In genomic region chr11:88332309-88332934, GRCm38 (mm10) we compare ENCODE assay signal across 22 mouse cellular contexts. TPM values are rescaled to one million over a fixed set of nuclear protein-coding genes. Genes with fewer than 3 reads are reported as not detected.
A peak's percentile ranks its signal among the peaks of the same experiment; 100 is the strongest.
DNase-seq lines count a peak whose midpoint lies in the region; ATAC-seq and TF ChIP-seq lines count a peak whose summit lies in the region.
"Had no signal": no experiment of that assay in that cellular context is flagged by ENCODE, and none has a peak within 500 bp of the region (broad histone marks: within the 10 kb centered on the region; RNA-seq: fewer than 3 reads in every experiment).

No protein-coding gene starts in this region.

- no peaks in the 10 kb centered on the region for H3K9me3 ChIP-seq in hindbrain, embryonic 13.5 days
- H3K9me3 ChIP-seq in hindbrain, embryonic 14.5 days (ENCODE audit: control insufficient read depth, low read length): no peaks in the 10 kb centered on the region
- no peaks in the 10 kb centered on the region for H3K9me3 ChIP-seq in midbrain, embryonic 12.5 days
- no peaks in the 10 kb centered on the region for H3K9me3 ChIP-seq in midbrain, embryonic 14.5 days (ENCODE audit: control insufficient read depth, low read length)
- no peaks in the 10 kb centered on the region for H3K9me3 ChIP-seq in limb, embryonic 14.5 days (ENCODE audit: control insufficient read depth, low read length)
- H3K9me3 ChIP-seq: forebrain, embryonic 10.5 days; heart, embryonic 12.5 days; liver, embryonic 12.5 days had no signal

- H3K4me2 ChIP-seq in hindbrain, embryonic 13.5 days: no peak overlapping the region
- H3K4me2 ChIP-seq in hindbrain, embryonic 14.5 days (replicated peaks): no peak overlapping the region
- no peak overlapping the region for H3K4me2 ChIP-seq in midbrain, embryonic 12.5 days (replicated peaks)
- H3K4me2 ChIP-seq in midbrain, embryonic 14.5 days (ENCODE audit: low read length): no peak overlapping the region
- no peak overlapping the region for H3K4me2 ChIP-seq in limb, embryonic 14.5 days (replicated peaks; ENCODE audit: low read depth, low read length, severe bottlenecking)
- H3K4me2 ChIP-seq: heart, embryonic 12.5 days; liver, embryonic 12.5 days; midbrain, embryonic 11.5 days had no signal

- H3K27me3 ChIP-seq in hindbrain, embryonic 13.5 days: no peaks in the 10 kb centered on the region
- no peaks in the 10 kb centered on the region for H3K27me3 ChIP-seq in hindbrain, embryonic 14.5 days (ENCODE audit: control insufficient read depth, insufficient read depth, low read length)
- H3K27me3 ChIP-seq in midbrain, embryonic 12.5 days: no peaks in the 10 kb centered on the region; the same call in 1 of the 2 replicates
- no peaks in the 10 kb centered on the region for H3K27me3 ChIP-seq in midbrain, embryonic 14.5 days (ENCODE audit: control insufficient read depth, insufficient read depth, low read length)
- H3K27me3 ChIP-seq in limb, embryonic 14.5 days (ENCODE audit: control insufficient read depth, insufficient read depth, low read length): no peaks in the 10 kb centered on the region
- H3K27me3 ChIP-seq: heart, embryonic 12.5 days; Patski had no signal

- H3K36me3 ChIP-seq in hindbrain, embryonic 13.5 days: peaks cover 3% of the 10 kb centered on the region; the same call in 1 of the 2 replicates
- H3K36me3 ChIP-seq in hindbrain, embryonic 14.5 days (replicated peaks; ENCODE audit: control insufficient read depth, insufficient read depth): no peaks in the 10 kb centered on the region
- H3K36me3 ChIP-seq in midbrain, embryonic 12.5 days: no peaks in the 10 kb centered on the region
- H3K36me3 ChIP-seq in midbrain, embryonic 14.5 days (ENCODE audit: control insufficient read depth, insufficient read depth, low read length): no peaks in the 10 kb centered on the region
- H3K36me3 ChIP-seq in limb, embryonic 14.5 days (ENCODE audit: control insufficient read depth, insufficient read depth, low read length): no peaks in the 10 kb centered on the region
- H3K36me3 ChIP-seq: liver, embryonic 12.5 days had no signal

- H3K9ac ChIP-seq in hindbrain, embryonic 13.5 days: no peak overlapping the region
- H3K9ac ChIP-seq in hindbrain, embryonic 14.5 days: no peak overlapping the region
- no peak overlapping the region for H3K9ac ChIP-seq in midbrain, embryonic 12.5 days (replicated peaks)
- no peak overlapping the region for H3K9ac ChIP-seq in midbrain, embryonic 14.5 days (replicated peaks; ENCODE audit: low read length)
- no peak overlapping the region for H3K9ac ChIP-seq in limb, embryonic 14.5 days (ENCODE audit: low read depth, low read length, severe bottlenecking)
- H3K9ac ChIP-seq: heart, embryonic 12.5 days; liver, embryonic 12.5 days had no signal

- no peak overlapping the region for H3K4me3 ChIP-seq in hindbrain, embryonic 13.5 days
- H3K4me3 ChIP-seq in hindbrain, embryonic 14.5 days (replicated peaks; ENCODE audit: low read length): no peak overlapping the region
- no peak overlapping the region for H3K4me3 ChIP-seq in midbrain, embryonic 12.5 days
- H3K4me3 ChIP-seq in midbrain, embryonic 14.5 days (replicated peaks; ENCODE audit: low read depth, low read length): no peak overlapping the region
- H3K4me3 ChIP-seq in limb, embryonic 14.5 days (replicated peaks; ENCODE audit: low read length): no peak overlapping the region
- H3K4me3 ChIP-seq: forebrain, embryonic 10.5 days; heart, embryonic 12.5 days; left cerebral cortex, adult 2 months; liver, embryonic 12.5 days; myocyte had no signal

- peaks cover 58% of the 10 kb centered on the region for H3K4me1 ChIP-seq in hindbrain, embryonic 13.5 days (replicated peaks)
- H3K4me1 ChIP-seq in hindbrain, embryonic 14.5 days (replicated peaks; ENCODE audit: control insufficient read depth, insufficient read depth, low read length): peaks cover 17% of the 10 kb centered on the region
- H3K4me1 ChIP-seq in midbrain, embryonic 12.5 days: peaks cover 42% of the 10 kb centered on the region
- peaks cover 18% of the 10 kb centered on the region for H3K4me1 ChIP-seq in midbrain, embryonic 14.5 days (ENCODE audit: control insufficient read depth, insufficient read depth, low read length)
- H3K4me1 ChIP-seq in limb, embryonic 14.5 days (ENCODE audit: control insufficient read depth, insufficient read depth, low read length): peaks cover 27% of the 10 kb centered on the region
- H3K4me1 ChIP-seq: liver, embryonic 12.5 days had no signal

- WGBS in hindbrain, embryonic 13.5 days: 67% methylated on average over 8 of the region's 8 CpGs
- WGBS in hindbrain, embryonic 14.5 days: 67% methylated on average over 8 of the region's 8 CpGs
- 91% methylated on average over 8 of the region's 8 CpGs for WGBS in midbrain, embryonic 12.5 days
- 84% methylated on average over 8 of the region's 8 CpGs for WGBS in midbrain, embryonic 14.5 days
- 45% methylated on average over 8 of the region's 8 CpGs for WGBS in limb, embryonic 14.5 days

- DNase-seq in adrenal gland, adult 2 months: peak; percentile 52
- DNase-seq in adrenal gland, postnatal 4 days (ENCODE audit: low spot score in 2 of 2): no peak
- DNase-seq in hindbrain, embryonic 14.5 days (ENCODE audit: low spot score): no peak
- DNase-seq in midbrain, embryonic 14.5 days: no peak
- DNase-seq in limb, embryonic 14.5 days (ENCODE audit: low spot score): peak; percentile 71
- DNase-seq in gastrocnemius, postnatal 25 days: no peak
- DNase-seq: cerebellum, postnatal 36 days; gastrocnemius, postnatal 36 days; heart, postnatal 36 days; kidney, adult 8-10 months; right cerebral cortex, postnatal 14 days had no signal

- ATAC-seq in hindbrain, embryonic 13.5 days (ENCODE audit: low FRiP score): no peak
- no peak for ATAC-seq in hindbrain, embryonic 14.5 days (ENCODE audit: low FRiP score)
- no peak for ATAC-seq in midbrain, embryonic 12.5 days (ENCODE audit: low FRiP score, low read depth)
- no peak for ATAC-seq in midbrain, embryonic 14.5 days (ENCODE audit: low FRiP score, low TSS enrichment)
- ATAC-seq in limb, embryonic 14.5 days (ENCODE audit: low FRiP score, low read depth): no peak
- ATAC-seq: liver, embryonic 12.5 days; Patski had no signal

- peak overlapping the region; percentile 67 for H3K27ac ChIP-seq in hindbrain, embryonic 13.5 days
- H3K27ac ChIP-seq in hindbrain, embryonic 14.5 days: no peak overlapping the region
- H3K27ac ChIP-seq in midbrain, embryonic 12.5 days (replicated peaks): 0 out of 2 replicates have a peak overlapping the region, but pooled peaks have one; percentile 20
- no peak overlapping the region for H3K27ac ChIP-seq in midbrain, embryonic 14.5 days (replicated peaks; ENCODE audit: low read depth, low read length)
- H3K27ac ChIP-seq in limb, embryonic 14.5 days (replicated peaks; ENCODE audit: low read depth, low read length): no peak overlapping the region
- H3K27ac ChIP-seq: forebrain, embryonic 10.5 days; left cerebral cortex, adult 2 months; liver, embryonic 12.5 days had no signal

- no peak for TF ChIP-seq POLR2A in limb, embryonic 14.5 days (IDR thresholded peaks at IDR 0.05; ENCODE audit: borderline replicate concordance, extremely low read depth, insufficient read depth, insufficient read length)

RNA-seq across cellular contexts. Expression of gene Ccdc182, which starts 38.6 kb away (rescaled TPM):
- not detected for total RNA-seq in adrenal gland, adult 2 months (2021)
- polyA plus RNA-seq in adrenal gland, adult 2 months (2012; rRNA removed): not detected in 2 replicates
- total RNA-seq in adrenal gland, postnatal 4 days (2021): not detected
- polyA plus RNA-seq in hindbrain, embryonic 13.5 days (2015; fragmentation: Nextera tagmentation; extraction: Ambion mirVana): 1.3 and 1.7 TPM in 2 replicates
- polyA plus RNA-seq in hindbrain, embryonic 14.5 days (2014; fragmentation: Nextera tagmentation; extraction: Ambion mirVana): 0.37 TPM in 1 of 2 replicates, not detected in the other
- polyA plus RNA-seq in midbrain, embryonic 12.5 days (2016; fragmentation: Nextera tagmentation; extraction: Ambion mirVana): 5.0 and 5.7 TPM in 2 replicates
- 0.30 and 0.59 TPM in 2 replicates for polyA plus RNA-seq in midbrain, embryonic 14.5 days (2014; fragmentation: Nextera tagmentation; extraction: Ambion mirVana)
- polyA plus RNA-seq in limb, embryonic 14.5 days (2012; rRNA removed): 0.08 and 0.10 TPM in 2 replicates
- polyA plus RNA-seq in limb, embryonic 14.5 days (2014; fragmentation: Nextera tagmentation; extraction: Ambion mirVana): not detected in 2 replicates
- not detected for total RNA-seq in gastrocnemius, postnatal 25 days (2021)
- total RNA-seq: gastrocnemius, postnatal 36 days; heart, postnatal 36 days; layer of hippocampus, adult 18-20 months; left cerebral cortex, adult 2 months had no signal
- polyA plus RNA-seq: embryonic facial prominence, embryonic 14.5 days; heart, embryonic 12.5 days; myocyte; Patski had no signal

Comparison
In these comparisons a context has a peak if more than half of its experiments do, and no peak if none do; other contexts are left out.
1. DNase-seq: peak in adrenal gland, adult 2 months (single experiment) and limb, embryonic 14.5 days (single experiment); none in adrenal gland, postnatal 4 days (0 of 2), hindbrain, embryonic 14.5 days (single experiment), midbrain, embryonic 14.5 days (single experiment) and gastrocnemius, postnatal 25 days (single experiment).
2. H3K27ac ChIP-seq: peak in hindbrain, embryonic 13.5 days (single experiment) and midbrain, embryonic 12.5 days (single experiment); none in hindbrain, embryonic 14.5 days (single experiment), midbrain, embryonic 14.5 days (single experiment) and limb, embryonic 14.5 days (single experiment).